Mouse (Mus musculus) large intestine, adult 2 months (tissue): ENCODE results near the gene Igsf3. TPM values are rescaled to one million over a fixed set of nuclear protein-coding genes. Genes with fewer than 3 reads are reported as not detected.

ENCODE experiments used
- DNase-seq: peaks from one replicate; pipeline ENCODE4 v3.0.0-alpha.2; 2012; ENCODE audit warnings: low read depth, low spot score
- WGBS: fragments of 180-500 bp; shearing (Covaris S2); methylation state at CpG from one replicate; pipeline ENCODE4 v1.1.7; 2018; 5-methylcytosine and 5-hydroxymethylcytosine counted together
- polyA plus RNA-seq: library from polyadenylated mRNA; depleted of rRNA; stranded (reverse); fragments of >200 nt; gene quantifications from 2 replicates; pipeline ENCODE4 v1.2.3, GENCODE M21; 2012; rRNA removed

The Igsf3 gene
- 5.5 and 9.4 TPM in 2 replicates for polyA plus RNA-seq

GRCm38 (mm10) chr3:101376538-101377247 lies at the start of gene Igsf3:
Igsf3 (plus strand) TSS chr3:101377083.
- DNase-seq = no peak
- WGBS = 5% methylated on average over 54 of the region's 56 CpGs

- DNase-seq = no peak
- 91% methylated on average over 2 of the region's 2 CpGs for WGBS
Measured at GRCm38 (mm10) chr3:101327248-101327647, 49.6 kb upstream of the Igsf3 start.

- no peak for DNase-seq
- WGBS = 56% methylated on average over 7 of the region's 7 CpGs
Measured at GRCm38 (mm10) chr3:101328617-101329016, 48.3 kb upstream of the Igsf3 start.

- DNase-seq = no peak
Measured at GRCm38 (mm10) chr3:101343199-101343924, 33.5 kb upstream of the Igsf3 start.

GRCm38 (mm10) chr3:101344246-101344645 lies 32.6 kb upstream of the Igsf3 start:
- 77% methylated on average over 3 of the region's 3 CpGs for WGBS
- no peak for DNase-seq

More at GRCm38 (mm10) chr3:101343199-101343924, 33.5 kb upstream of the Igsf3 start:
- 95% methylated on average over 9 of the region's 9 CpGs for WGBS

- WGBS = 55% methylated on average over 6 of the region's 6 CpGs
- no peak for DNase-seq
Measured at GRCm38 (mm10) chr3:101345299-101345698, 31.6 kb upstream of the Igsf3 start.

- DNase-seq = no peak
- 79% methylated on average over 1 of the region's 1 CpGs for WGBS
Measured at GRCm38 (mm10) chr3:101346806-101347205, 30.1 kb upstream of the Igsf3 start.

- DNase-seq = no peak
- WGBS = 51% methylated on average over 9 of the region's 9 CpGs
Measured at GRCm38 (mm10) chr3:101348501-101349161, 28.3 kb upstream of the Igsf3 start.

GRCm38 (mm10) chr3:101349542-101350307 lies 27.2 kb upstream of the Igsf3 start:
- WGBS = 57% methylated on average over 6 of the region's 6 CpGs
- no peak for DNase-seq

- WGBS = 61% methylated on average over 4 of the region's 4 CpGs
- no peak for DNase-seq
Measured at GRCm38 (mm10) chr3:101350406-101350805, 26.5 kb upstream of the Igsf3 start.

- DNase-seq = no peak
Measured at GRCm38 (mm10) chr3:101354490-101354889, 22.4 kb upstream of the Igsf3 start.

- WGBS = 64% methylated on average over 5 of the region's 5 CpGs
- DNase-seq = no peak
Measured at GRCm38 (mm10) chr3:101355702-101356101, 21.2 kb upstream of the Igsf3 start.

GRCm38 (mm10) chr3:101356583-101357553 lies 20.0 kb upstream of the Igsf3 start:
- no peak for DNase-seq
- WGBS = 73% methylated on average over 8 of the region's 8 CpGs

GRCm38 (mm10) chr3:101360832-101361231 lies 16.1 kb upstream of the Igsf3 start:
- DNase-seq = no peak
- WGBS = 89% methylated on average over 6 of the region's 6 CpGs

GRCm38 (mm10) chr3:101362391-101362790 lies 14.5 kb upstream of the Igsf3 start:
- 88% methylated on average over 4 of the region's 4 CpGs for WGBS
- DNase-seq = no peak

- no peak for DNase-seq
- WGBS = 45% methylated on average over 7 of the region's 7 CpGs
Measured at GRCm38 (mm10) chr3:101363574-101363973, 13.3 kb upstream of the Igsf3 start.

GRCm38 (mm10) chr3:101365081-101365612 lies 11.7 kb upstream of the Igsf3 start:
- 88% methylated on average over 6 of the region's 6 CpGs for WGBS
- no peak for DNase-seq

GRCm38 (mm10) chr3:101365911-101366310 lies 11.0 kb upstream of the Igsf3 start:
- 77% methylated on average over 9 of the region's 9 CpGs for WGBS
- no peak for DNase-seq
